Mouse (Mus musculus) lung, embryonic 16.5 days (tissue): Measurements from ENCODE around the gene Olfr68. TPM values are rescaled to one million over a fixed set of nuclear protein-coding genes. Genes with fewer than 3 reads are reported as not detected.

Source experiments
- polyA plus RNA-seq: library from polyadenylated mRNA; unstranded; fragments of >200 nt; fragmentation: Nextera tagmentation; extraction: Ambion mirVana; gene quantifications from 2 replicates; pipeline ENCODE4 v1.2.1, GENCODE M21; 2015

Gene Olfr68
- polyA plus RNA-seq, 1 experiment from 2014 or later: not detected

Other genes with a start within 250 kb of the Olfr68 start
- gene Olfr612, start 237.0 kb downstream of the Olfr68 start, polyA plus RNA-seq: not detected in 2 replicates
- not detected in 2 replicates for gene Olfr613, start 231.6 kb downstream of the Olfr68 start, polyA plus RNA-seq
- gene Olfr615, start 223.6 kb downstream of the Olfr68 start, polyA plus RNA-seq: not detected in 2 replicates
- gene Olfr616, start 210.6 kb downstream of the Olfr68 start, polyA plus RNA-seq: not detected in 2 replicates
- gene Olfr617, start 206.6 kb downstream of the Olfr68 start, polyA plus RNA-seq: not detected in 2 replicates
- not detected in 2 replicates for gene Olfr618, start 189.6 kb downstream of the Olfr68 start, polyA plus RNA-seq
- not detected in 2 replicates for gene Olfr619, start 179.1 kb downstream of the Olfr68 start, polyA plus RNA-seq
- not detected in 2 replicates for gene Olfr620, start 167.2 kb downstream of the Olfr68 start, polyA plus RNA-seq
- gene Olfr622, start 137.0 kb downstream of the Olfr68 start, polyA plus RNA-seq: not detected in 2 replicates
- not detected in 2 replicates for gene Olfr623, start 116.0 kb downstream of the Olfr68 start, polyA plus RNA-seq
- 0.05 TPM in 1 of 2 replicates, not detected in the other for gene Olfr624, start 108.5 kb downstream of the Olfr68 start, polyA plus RNA-seq
- not detected in 2 replicates for gene Olfr625-ps1, start 97.0 kb downstream of the Olfr68 start, polyA plus RNA-seq
- gene Olfr243, start 65.0 kb downstream of the Olfr68 start, polyA plus RNA-seq: not detected in 2 replicates
- gene Olfr628, start 49.3 kb downstream of the Olfr68 start, polyA plus RNA-seq: not detected in 2 replicates
- gene Olfr629, start 34.8 kb downstream of the Olfr68 start, polyA plus RNA-seq: not detected in 2 replicates
- gene Olfr630, start 22.4 kb downstream of the Olfr68 start, polyA plus RNA-seq: not detected in 2 replicates
- gene Olfr69, start 8.1 kb downstream of the Olfr68 start, polyA plus RNA-seq: not detected in 2 replicates
- not detected in 2 replicates for gene Olfr67, start 12.1 kb upstream of the Olfr68 start, polyA plus RNA-seq
- gene Hbb-bt, start 34.3 kb upstream of the Olfr68 start, polyA plus RNA-seq: 4,593 and 5,475 TPM in 2 replicates
- gene Hbb-bs, start 48.4 kb upstream of the Olfr68 start, polyA plus RNA-seq: 15,216 and 18,375 TPM in 2 replicates
- not detected in 2 replicates for gene Hbb-bh2, start 60.8 kb upstream of the Olfr68 start, polyA plus RNA-seq
- gene Hbb-bh1, start 63.5 kb upstream of the Olfr68 start, polyA plus RNA-seq: 2.2 and 2.4 TPM in 2 replicates
- gene Hbb-y, start 73.5 kb upstream of the Olfr68 start, polyA plus RNA-seq: 176 and 183 TPM in 2 replicates
- not detected in 2 replicates for gene Olfr66, start 106.6 kb upstream of the Olfr68 start, polyA plus RNA-seq
- not detected in 2 replicates for gene Olfr64, start 114.8 kb upstream of the Olfr68 start, polyA plus RNA-seq
- gene Olfr65, start 123.8 kb upstream of the Olfr68 start, polyA plus RNA-seq: not detected in 2 replicates
- gene Olfr631, start 149.1 kb upstream of the Olfr68 start, polyA plus RNA-seq: not detected in 2 replicates
- gene Olfr632, start 154.6 kb upstream of the Olfr68 start, polyA plus RNA-seq: not detected in 2 replicates
- not detected in 2 replicates for gene Olfr633, start 164.7 kb upstream of the Olfr68 start, polyA plus RNA-seq
- gene Olfr635, start 191.5 kb upstream of the Olfr68 start, polyA plus RNA-seq: not detected in 2 replicates
- gene Olfr638, start 219.0 kb upstream of the Olfr68 start, polyA plus RNA-seq: not detected in 2 replicates
- not detected in 2 replicates for gene Olfr639, start 237.6 kb upstream of the Olfr68 start, polyA plus RNA-seq
- not detected in 2 replicates for gene Olfr640, start 245.9 kb upstream of the Olfr68 start, polyA plus RNA-seq